Mouse (Mus musculus) left cerebral cortex, postnatal 36 days (tissue): Measurements from ENCODE around the gene Vmn1r20. TPM values are rescaled to one million over a fixed set of nuclear protein-coding genes. Genes with fewer than 3 reads are reported as not detected.
"Not testable (repeated sequence)": the region's sequence is repeated elsewhere in the genome, so short reads cannot be mapped to it uniquely, and the experiment has no call there.

Source experiments
- DNase-seq, 2 experiments: peaks; one replicate each; pipeline ENCODE4 v3.0.0; 2021 to 2022; ENCODE audit warnings: low spot score in 2 of 2, mixed read lengths in 1 of 2
- intact Hi-C: fragments of 180-260 bp; cut with DNase I; formaldehyde crosslinking; loops from one replicate; pipeline ENCODE4 v1.15.1; 2025
- total RNA-seq, 2 experiments: library from RNA; stranded (reverse); gene quantifications; 2 replicates each; pipeline ENCODE4 v1.2.3; 2021

The Vmn1r20 gene
- total RNA-seq = not detected

DNA sequence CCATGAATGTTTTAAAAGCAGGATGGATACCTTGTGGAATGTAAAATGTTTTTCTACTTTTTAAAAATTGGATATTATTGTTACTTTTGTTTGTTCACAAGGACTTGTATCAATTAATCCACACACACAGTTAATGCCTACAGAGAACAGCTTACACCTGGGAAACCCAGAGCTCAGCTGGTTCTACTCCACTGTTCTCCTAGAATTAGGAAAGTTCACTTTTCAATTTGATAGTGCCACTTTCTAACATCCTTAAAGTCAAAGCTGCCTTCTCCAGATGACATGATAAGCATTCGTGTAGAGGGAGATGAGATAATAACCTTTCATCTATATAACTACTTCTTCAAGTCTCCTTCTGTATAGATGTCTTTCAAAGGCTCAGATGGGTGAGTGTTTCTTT lies at the start of gene Vmn1r20:
Gene Vmn1r20, plus strand, starts transcription at position 301 of the 400 bp plus-strand sequence.
- DNase-seq = no peak
- intact Hi-C loops = no loop called here

GRCm38 (mm10) chr6:57395683-57396082 lies 33.0 kb upstream of the Vmn1r20 start, which contains the start of gene Vmn1r18:
Gene Vmn1r18, minus strand, starts transcription at chr6:57395783.
- intact Hi-C loops = no loop called here
- no peak for DNase-seq

GRCm38 (mm10) chr6:57403480-57403879 lies 25.2 kb upstream of the Vmn1r20 start, which contains the start of gene Vmn1r19:
Gene Vmn1r19, plus strand, starts transcription at chr6:57403780.
- DNase-seq, intact Hi-C loops: not testable (repeated sequence)

- intact Hi-C loops = loop anchor here (5.0 kb wide), 1 partner anchor 141 kb away; no protein-coding TSS in a partner anchor
- no peak for DNase-seq
These were observed 2.5 kb downstream of the Vmn1r20 start for GRCm38 (mm10) chr6:57431196-57431595.

DNA sequence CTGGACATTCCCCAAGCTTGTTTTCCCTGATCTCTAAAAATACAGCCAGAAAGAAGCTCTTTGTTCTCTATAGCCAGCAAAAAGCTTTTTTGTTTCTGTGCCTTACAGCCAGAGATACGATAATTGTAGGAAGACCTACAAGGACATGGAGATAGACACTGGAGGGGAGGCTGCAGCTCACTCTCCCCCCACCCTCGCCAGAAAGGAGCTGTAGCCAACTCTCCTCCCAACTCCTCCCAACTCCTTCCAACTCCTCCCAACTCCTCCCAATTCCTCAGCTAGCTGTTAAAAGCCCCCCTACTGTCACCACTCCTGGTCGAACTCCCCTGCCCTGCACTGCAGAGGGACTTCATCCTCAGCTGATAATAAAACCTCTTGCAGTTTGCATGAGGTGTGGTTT lies 39.4 kb downstream of the Vmn1r20 start:
- intact Hi-C loops, DNase-seq: not testable (repeated sequence)

Other genes starting within 250 kb of the Vmn1r20 start
- gene Vmn1r13, start 225.6 kb upstream of the Vmn1r20 start, total RNA-seq = not detected
- not detected for gene Vmn1r14, start 197.2 kb upstream of the Vmn1r20 start, total RNA-seq
- not detected for gene Vmn1r15, start 171.0 kb upstream of the Vmn1r20 start, total RNA-seq
- gene Vmn1r16, start 99.4 kb upstream of the Vmn1r20 start, total RNA-seq = not detected
- gene Vmn1r17, start 65.2 kb upstream of the Vmn1r20 start, total RNA-seq = not detected
- under 1 TPM; 0.02 to 0.07 TPM for gene Vmn1r18, start 33.1 kb upstream of the Vmn1r20 start, total RNA-seq
- gene Vmn1r19, start 25.1 kb upstream of the Vmn1r20 start, total RNA-seq = not detected
- 10 to 100 TPM; 74.7 to 77.6 TPM for gene Ppm1k, start 106.5 kb downstream of the Vmn1r20 start, total RNA-seq
- gene Herc6, start 152.1 kb downstream of the Vmn1r20 start, total RNA-seq = 10 to 100 TPM in 1 of 2 experiments, 1 to 10 TPM in 1; 7.9 to 13.6 TPM